Mouse (Mus musculus) MEL-GATA-1-ER (cell line): Measurements from ENCODE around the gene Dcpp3.
"Not testable (repeated sequence)": the region's sequence is repeated elsewhere in the genome, so short reads cannot be mapped to it uniquely, and the experiment has no call there.

ENCODE experiments used
- DNase-seq: peaks from one replicate; pipeline ENCODE4 v3.0.0-alpha.2; 2012; ENCODE audit warnings: low read depth; ENCODE audit errors: extremely low read depth

Dcpp3 gene

DNA sequence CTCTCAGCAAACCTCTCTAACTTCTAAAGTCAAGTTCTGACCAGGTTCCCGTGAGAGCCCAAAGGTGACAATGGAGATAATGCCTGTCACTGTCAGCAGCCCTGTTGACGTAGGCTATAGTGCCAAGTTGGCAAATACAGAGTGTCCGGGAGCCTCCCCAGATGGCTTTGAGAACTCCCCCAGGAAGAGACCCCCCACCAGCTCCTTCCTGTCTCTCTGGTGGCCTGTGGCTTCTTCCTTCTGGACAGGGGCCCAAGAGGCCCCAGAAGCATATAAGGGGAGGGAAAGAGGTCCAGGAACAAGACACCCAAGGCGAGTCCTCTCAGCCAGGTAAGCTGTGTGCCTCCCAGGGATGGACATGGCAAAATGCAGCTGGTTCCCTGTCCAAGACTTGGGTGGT, at the start of gene Dcpp3:
TSS of gene Dcpp3 (plus strand) at position 301 of the 400 bp plus-strand sequence.
- DNase-seq: not testable (repeated sequence)

GRCm38 (mm10) chr17:23867756-23868155, 49.5 kb upstream of the Dcpp3 start, which contains the start of gene Prss21:
TSS of gene Prss21 (plus strand) at chr17:23868056.
- DNase-seq: no peak

DNA sequence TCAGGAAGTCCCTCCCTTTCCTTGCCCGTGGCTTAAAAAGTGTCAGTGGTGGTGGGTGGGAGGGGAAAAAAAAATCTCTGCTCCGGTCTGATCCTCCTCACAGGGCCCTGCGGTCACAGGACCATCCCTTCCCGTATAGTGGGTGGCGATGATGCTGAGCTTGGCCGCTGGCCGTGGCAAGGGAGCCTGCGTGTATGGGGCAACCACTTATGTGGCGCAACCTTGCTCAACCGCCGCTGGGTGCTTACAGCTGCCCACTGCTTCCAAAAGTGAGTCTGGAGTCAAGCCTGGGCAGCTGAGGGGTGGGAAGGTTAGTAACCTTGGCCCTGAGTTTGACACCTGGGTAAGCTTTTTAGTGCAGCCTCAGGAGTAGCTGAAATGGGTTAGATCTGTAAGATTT, 48.7 kb upstream of the Dcpp3 start:
- DNase-seq: no peak

DNA sequence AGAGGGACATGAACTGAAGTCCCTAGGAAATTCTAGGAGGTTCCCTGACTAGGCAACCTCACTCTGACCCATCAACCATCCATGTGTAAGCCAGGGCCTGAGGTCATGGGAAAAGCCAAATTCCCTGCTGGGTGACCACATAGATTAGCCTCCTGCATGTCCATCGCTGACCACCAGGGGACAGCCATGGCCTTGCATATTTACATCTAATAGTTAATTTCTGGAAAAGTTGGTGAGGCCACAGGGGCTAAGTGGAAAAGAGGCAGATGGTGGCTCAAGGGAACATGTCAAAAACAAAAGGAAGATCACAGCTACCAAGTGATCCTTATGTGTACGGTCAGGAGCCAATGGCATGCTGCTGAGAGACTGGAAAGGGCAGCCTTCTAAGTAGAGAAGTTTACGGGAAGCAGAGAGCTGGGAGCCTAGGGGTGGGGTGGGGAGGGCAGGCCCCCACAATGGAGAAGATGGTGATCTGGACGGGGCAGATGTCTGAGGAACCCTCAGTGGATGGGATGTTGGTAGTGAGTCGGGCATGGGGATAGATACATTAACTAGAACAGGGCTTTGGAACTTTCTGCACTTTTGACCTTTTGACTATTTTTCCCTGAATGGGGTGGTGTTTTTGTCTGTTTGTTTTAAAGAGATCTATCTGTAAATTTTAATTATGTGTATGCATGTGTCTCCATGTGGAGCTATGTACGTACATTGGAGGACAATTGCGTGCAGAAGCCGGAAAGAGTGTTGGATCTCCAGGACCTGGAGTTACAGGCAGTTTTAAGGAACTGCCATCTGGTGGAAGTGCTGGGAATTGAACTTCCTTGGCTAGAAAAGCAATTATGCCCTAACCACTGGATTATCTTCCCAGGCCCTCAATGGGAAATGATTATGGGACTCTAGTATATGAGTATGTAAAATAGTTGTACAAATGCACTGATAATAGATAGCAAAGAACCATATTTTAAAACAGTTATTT, 43.1 kb upstream of the Dcpp3 start:
- DNase-seq: peak; percentile 12

DNA sequence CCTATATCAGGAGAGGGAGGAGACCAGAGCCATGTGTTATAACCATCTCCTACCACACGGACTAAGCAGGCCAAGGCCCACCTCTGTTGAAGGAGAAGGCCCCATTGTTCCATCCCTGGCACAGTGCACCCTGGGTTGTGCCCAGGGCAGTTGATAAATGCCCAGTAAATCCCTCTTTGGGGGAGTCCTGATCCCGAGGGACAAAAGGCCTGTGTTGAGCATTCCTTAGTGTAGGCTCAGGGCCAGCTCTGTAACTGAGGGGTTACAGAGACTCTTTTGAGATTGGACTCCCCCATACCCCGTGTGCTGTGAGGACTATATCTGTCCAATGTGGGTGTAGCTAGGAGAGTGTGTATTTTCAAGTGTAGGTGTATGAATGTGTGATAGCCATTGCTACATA, 40.5 kb upstream of the Dcpp3 start:
- no peak for DNase-seq

DNA sequence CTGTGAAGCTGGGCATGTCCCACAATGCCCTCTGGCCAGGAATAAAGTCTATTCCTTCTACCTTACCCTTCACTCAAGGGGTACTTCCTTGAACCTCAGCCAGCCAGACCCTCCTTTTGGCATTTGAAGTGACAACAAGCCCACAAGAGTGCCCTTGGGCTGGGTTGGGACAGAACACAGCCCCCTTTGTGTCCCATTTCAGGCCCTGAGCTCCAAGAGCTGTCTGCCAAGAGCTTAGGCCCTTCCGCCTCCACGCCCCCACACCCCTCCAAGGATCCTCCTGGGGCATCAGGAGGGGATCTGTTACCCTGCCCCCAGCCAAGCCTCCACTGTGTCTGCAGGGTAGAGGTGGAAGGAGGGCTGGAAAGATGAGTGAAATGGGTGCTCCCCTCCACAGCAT, 40.1 kb upstream of the Dcpp3 start:
- no peak for DNase-seq

DNA sequence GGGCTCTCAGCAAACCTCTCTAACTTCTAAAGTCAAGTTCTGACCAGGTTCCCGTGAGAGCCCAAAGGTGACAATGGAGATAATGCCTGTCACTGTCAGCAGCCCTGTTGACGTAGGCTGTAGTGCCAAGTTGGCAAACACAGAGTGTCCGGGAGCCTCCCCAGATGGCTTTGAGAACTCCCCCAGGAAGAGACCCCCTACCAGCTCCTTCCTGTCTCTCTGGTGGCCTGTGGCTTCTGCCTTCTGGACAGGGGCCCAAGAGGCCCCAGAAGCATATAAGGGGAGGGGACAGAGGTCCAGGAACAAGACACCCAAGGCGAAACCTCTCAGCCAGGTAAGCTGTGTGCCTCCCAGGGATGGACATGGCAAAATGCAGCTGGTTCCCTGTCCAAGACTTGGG, 36.7 kb upstream of the Dcpp3 start, which contains the start of the genes Dcpp1 and Dcpp2:
TSS of gene Dcpp1 (plus strand) at position 301 of the 400 bp plus-strand sequence.
TSS of gene Dcpp2 (plus strand) at position 305 of the 400 bp plus-strand sequence.
- DNase-seq: not testable (repeated sequence)

DNA sequence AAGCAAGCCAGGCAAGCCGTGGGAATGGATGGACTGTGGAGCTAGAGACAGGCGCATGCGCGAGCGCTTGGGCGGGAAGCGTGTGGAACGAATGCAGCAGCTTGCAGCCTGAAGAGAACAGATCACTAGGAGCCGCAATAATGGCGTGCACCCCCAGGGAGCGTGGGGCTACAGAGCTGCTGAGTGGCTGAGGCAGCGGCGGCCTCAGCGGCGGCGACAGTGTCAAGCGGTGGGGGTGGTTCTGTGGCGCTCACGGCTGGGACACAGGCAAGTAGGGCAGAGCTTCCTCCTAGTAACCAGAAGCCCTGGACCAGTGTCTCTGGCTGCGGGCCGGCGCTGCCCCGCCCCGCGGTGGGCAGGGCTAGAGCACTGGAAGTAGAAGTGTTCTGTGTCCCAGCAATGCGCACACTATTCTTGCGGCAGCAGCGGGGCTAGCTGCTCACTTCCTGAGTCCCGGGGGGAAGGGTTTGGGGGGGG, 7.3 kb downstream of the Dcpp3 start:
- DNase-seq: peak; percentile 94

GRCm38 (mm10) chr17:23925090-23925493, 7.8 kb downstream of the Dcpp3 start:
- peak; percentile 64 for DNase-seq

DNA sequence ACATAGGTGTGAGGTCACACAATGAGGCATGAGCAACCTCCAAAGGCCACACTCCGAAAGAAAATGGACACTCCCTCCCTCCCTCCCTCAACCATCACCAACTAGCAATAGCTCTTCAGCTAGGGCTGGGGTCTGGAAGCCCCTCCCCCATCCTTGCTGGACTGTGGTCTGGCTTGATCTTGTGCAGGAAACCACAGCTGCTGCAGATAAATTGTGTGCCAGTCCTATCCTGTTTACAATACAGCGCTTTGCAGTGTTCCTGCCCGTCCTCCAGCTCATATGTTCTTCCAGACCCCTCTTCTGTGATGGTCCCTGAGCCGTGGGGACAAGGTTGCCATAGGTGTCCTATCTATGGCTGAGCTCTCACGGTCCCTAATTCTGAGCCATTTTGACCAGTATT, 13.9 kb downstream of the Dcpp3 start:
- DNase-seq: no peak

GRCm38 (mm10) chr17:23941372-23941771, 24.1 kb downstream of the Dcpp3 start, which contains the start of gene Sbp:
TSS of gene Sbp (plus strand) at chr17:23941672.
- no peak for DNase-seq

DNA sequence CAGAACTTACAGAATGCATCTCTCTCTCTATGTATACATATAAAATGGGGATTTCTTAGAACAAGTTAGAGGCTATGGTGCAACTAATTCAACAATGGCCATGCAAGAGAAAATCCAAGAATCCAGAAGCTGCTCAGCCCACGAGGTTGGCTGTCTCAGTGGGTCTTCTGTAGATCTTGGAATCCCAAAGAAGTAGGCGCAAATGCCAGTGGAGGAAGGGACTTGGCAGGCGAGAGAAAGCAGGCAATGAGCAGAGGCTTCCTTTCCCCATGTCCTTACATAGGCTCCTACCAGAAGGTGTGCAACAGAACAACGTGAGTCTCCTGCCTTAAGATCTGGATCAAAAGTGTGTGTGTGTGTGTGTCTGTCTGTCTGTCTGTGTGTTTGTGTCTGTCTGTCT, 30.2 kb downstream of the Dcpp3 start:
- DNase-seq: not testable (repeated sequence)

GRCm38 (mm10) chr17:23949068-23949467, 31.8 kb downstream of the Dcpp3 start:
- DNase-seq: no peak

DNA sequence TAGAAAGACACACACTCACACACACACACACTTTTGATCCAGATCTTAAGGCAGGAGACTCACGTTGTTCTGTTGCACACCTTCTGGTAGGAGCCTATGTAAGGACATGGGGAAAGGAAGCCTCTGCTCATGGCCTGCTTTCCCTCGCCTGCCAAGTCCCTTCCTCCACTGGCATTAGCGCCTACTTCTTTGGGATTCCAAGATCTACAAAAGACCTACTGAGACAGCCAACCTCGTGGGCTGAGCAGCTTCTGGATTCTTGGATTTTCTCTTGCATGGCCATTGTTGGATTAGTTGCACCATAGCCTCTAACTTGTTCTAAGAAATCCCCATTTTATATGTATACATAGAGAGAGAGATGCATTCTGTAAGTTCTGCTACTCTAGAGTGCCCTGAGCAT, 33.6 kb downstream of the Dcpp3 start:
- DNase-seq: not testable (repeated sequence)

DNA sequence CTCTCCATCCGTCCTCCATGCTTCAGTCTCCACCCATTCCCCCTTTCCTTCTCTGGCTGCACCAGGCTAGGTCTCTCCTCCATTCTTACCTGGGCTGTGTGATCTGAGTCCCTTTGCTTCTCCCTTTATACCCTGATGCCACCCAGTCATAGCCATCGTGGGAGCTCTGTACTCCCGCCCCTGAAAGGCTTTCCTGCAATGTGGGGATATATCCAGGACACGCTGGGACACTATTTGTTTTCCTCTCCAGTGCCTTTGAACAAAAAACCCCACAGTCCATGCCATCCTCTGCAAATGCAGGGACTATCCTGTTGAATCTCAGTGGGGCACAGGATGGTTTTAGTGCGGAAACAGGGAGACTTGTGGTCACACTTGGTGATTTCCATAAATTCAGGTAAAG, 37.9 kb downstream of the Dcpp3 start, which contains the start of gene Sbpl:
TSS of gene Sbpl (minus strand) at position 101 of the 400 bp plus-strand sequence.
- no peak for DNase-seq

- DNase-seq: peak; percentile 57
These were observed 43.0 kb downstream of the Dcpp3 start for GRCm38 (mm10) chr17:23960084-23960738.

GRCm38 (mm10) chr17:23961573-23962122, 44.4 kb downstream of the Dcpp3 start:
- DNase-seq: no peak

- DNase-seq: no peak
These were observed 48.7 kb downstream of the Dcpp3 start for GRCm38 (mm10) chr17:23965805-23966425.

DNA sequence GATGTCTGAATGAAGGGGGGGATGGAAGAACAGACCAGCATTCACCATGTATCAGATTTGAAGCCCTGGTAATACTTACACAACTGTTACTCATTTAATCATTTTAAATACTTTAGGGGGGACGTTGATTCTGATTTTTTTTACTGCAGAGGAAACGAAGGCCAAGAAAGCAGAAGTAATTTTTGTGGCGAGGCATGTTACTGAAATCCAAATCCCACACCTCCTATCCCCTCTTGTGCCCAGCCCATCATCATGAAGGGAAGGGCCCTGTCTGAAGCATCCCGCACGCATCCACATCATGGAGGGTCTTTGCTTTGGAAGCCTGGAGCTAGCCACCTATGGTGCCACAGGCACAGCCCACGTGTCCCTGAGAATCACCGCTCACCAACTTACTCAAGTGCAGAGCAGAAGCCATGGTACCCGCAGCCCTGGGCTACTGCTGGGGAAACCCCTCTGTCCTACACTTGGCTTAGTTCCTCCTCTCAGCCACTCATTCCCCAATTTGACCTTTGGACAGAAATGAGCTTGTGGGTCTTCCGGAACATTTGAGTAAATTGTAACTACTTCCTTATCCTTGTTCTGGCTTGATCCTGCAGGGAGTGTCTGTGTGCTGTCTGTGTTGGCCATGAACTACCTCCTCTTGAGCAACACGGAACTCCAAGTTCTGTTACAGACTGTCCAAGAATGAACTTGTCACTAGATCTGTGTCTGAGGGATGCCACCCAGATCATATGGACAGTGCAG, 49.6 kb downstream of the Dcpp3 start:
- DNase-seq: no peak

DNA sequence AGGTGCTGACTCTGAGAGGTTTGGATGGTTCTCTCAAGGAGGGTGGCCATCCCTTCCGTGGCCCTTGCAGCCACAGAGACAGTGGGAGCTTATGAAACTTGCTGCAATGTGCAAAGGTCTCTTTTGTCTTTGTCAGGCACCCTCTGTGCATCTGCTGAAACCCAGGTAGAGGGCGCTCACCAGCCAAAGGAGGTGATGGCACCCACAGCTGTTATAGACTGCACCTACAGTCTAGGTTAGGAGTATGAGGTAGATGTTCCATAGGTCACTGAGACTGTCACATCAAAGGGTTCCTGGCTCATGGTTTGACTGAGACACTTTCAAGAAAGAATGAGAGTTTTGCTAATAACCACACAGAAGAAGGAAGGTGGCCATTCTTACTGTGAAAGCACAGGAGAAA, 51.5 kb downstream of the Dcpp3 start:
- no peak for DNase-seq
